Mouse (Mus musculus) CH12.LX (cell line): ENCODE data around the gene Helz2. TPM values are rescaled to one million over a fixed set of nuclear protein-coding genes. Genes with fewer than 3 reads are reported as not detected.

Source experiments
- DNase-seq: peaks from one replicate; pipeline ENCODE4 v3.0.0-alpha.2; 2013; ENCODE audit errors: extremely low read depth
- H3K27ac ChIP-seq: 2 replicates; pipeline ENCODE4 v1.5.1; 2012; ENCODE audit warnings: low read depth, mild to moderate bottlenecking, control low read depth, moderate library complexity; ENCODE audit not compliant: insufficient read depth
- H3K27me3 ChIP-seq: replicated peaks from 2 replicates; pipeline ENCODE3; 2012; ENCODE audit warnings: inconsistent platforms
- H3K36me3 ChIP-seq, 2 experiments: replicated peaks in 1 of 2; 2 replicates each; pipeline versions ENCODE3 to v1.6.1; 2012; ENCODE audit warnings: inconsistent platforms in 1 of 2, low read length in 1 of 2, mild to moderate bottlenecking in 1 of 2, mixed read lengths in 1 of 2, moderate library complexity in 1 of 2; ENCODE audit not compliant: control insufficient read depth in 1 of 2, insufficient read depth in 1 of 2
- H3K4me1 ChIP-seq, 2 experiments: 2 replicates each; pipeline ENCODE4 v1.6.1; 2012; ENCODE audit warnings: inconsistent platforms in 1 of 2, moderate library complexity in 1 of 2; ENCODE audit not compliant: insufficient read depth in 2 of 2, control insufficient read depth in 1 of 2
- H3K4me2 ChIP-seq: 2 replicates; pipeline ENCODE4 v1.6.1; 2012; ENCODE audit warnings: low read depth, mild to moderate bottlenecking, control low read depth; ENCODE audit not compliant: poor library complexity, insufficient read depth, severe bottlenecking
- H3K4me3 ChIP-seq, 3 experiments: fragments of 150-350 bp in 1 of 3; sonication (generic) in 1 of 3; replicated peaks in 1 of 3; 2 replicates each; pipeline versions ENCODE3 to v1.5.1; 2011 to 2012; ENCODE audit warnings: low read depth in 2 of 3, low read length in 2 of 3, mild to moderate bottlenecking in 2 of 3, moderate library complexity in 2 of 3, control low read depth in 1 of 3, improper control_type of control experiment in 1 of 3, inconsistent platforms in 1 of 3, mixed read lengths in 1 of 3; ENCODE audit not compliant: poor library complexity in 1 of 3
- H3K79me2 ChIP-seq: replicated peaks from 2 replicates; pipeline ENCODE4 v1.6.1; 2012; ENCODE audit warnings: mild to moderate bottlenecking, moderate library complexity; ENCODE audit not compliant: control insufficient read depth, poor library complexity, insufficient read depth, severe bottlenecking; ENCODE audit errors: extremely low read depth
- H3K9ac ChIP-seq: 2 replicates; pipeline ENCODE4 v1.6.1; 2012; ENCODE audit warnings: low read depth, mild to moderate bottlenecking, control low read depth, moderate library complexity; ENCODE audit not compliant: insufficient read depth
- H3K9me3 ChIP-seq: replicated peaks from 2 replicates; pipeline ENCODE3; 2012; ENCODE audit warnings: low read length, inconsistent platforms, mixed read lengths
- BHLHE40 ChIP-seq: IDR thresholded peaks from 2 replicates; pipeline ENCODE4 v1.6.1; 2011; ENCODE audit warnings: mild to moderate bottlenecking, low read depth, low read length, improper control_type of control experiment
- CTCF ChIP-seq, 2 experiments: IDR thresholded peaks in 1 of 2; conservative IDR thresholded peaks in 1 of 2; 2 replicates each; pipeline ENCODE4 v1.5.1; 2011 to 2012; ENCODE audit warnings: low read depth in 2 of 2, low read length in 2 of 2, improper control_type of control experiment in 1 of 2, inconsistent platforms in 1 of 2, mild to moderate bottlenecking in 1 of 2, moderate library complexity in 1 of 2
- E2F4 ChIP-seq: IDR thresholded peaks from 2 replicates; pipeline ENCODE4 v1.6.1; 2011; ENCODE audit warnings: low read depth, low read length, improper control_type of control experiment; ENCODE audit not compliant: insufficient replicate concordance
- GABPA ChIP-seq: IDR thresholded peaks from 2 replicates; pipeline ENCODE4 v1.6.1; 2012; ENCODE audit warnings: low read depth, low read length, improper control_type of control experiment, inconsistent platforms; ENCODE audit not compliant: insufficient replicate concordance
- IRF4 ChIP-seq: IDR thresholded peaks from 2 replicates; pipeline ENCODE4 v1.6.1; 2014; ENCODE audit warnings: low read depth, mild to moderate bottlenecking, inconsistent platforms, low read length, improper control_type of control experiment
- MAFK ChIP-seq: IDR thresholded peaks from 2 replicates; pipeline ENCODE4 v1.6.1; 2011; ENCODE audit warnings: low read length, improper control_type of control experiment; ENCODE audit not compliant: insufficient replicate concordance
- MYC ChIP-seq: IDR thresholded peaks from 2 replicates; pipeline ENCODE4 v1.6.1; 2011; ENCODE audit warnings: low read depth, mild to moderate bottlenecking, improper control_type of control experiment, low read length
- NELFE ChIP-seq: IDR thresholded peaks from 2 replicates; pipeline ENCODE4 v1.6.1; 2011; ENCODE audit warnings: low read depth, low read length, improper control_type of control experiment
- NRF1 ChIP-seq: IDR thresholded peaks from 2 replicates; pipeline ENCODE4 v1.6.1; 2014; ENCODE audit warnings: low read depth, mild to moderate bottlenecking, inconsistent platforms, low read length, improper control_type of control experiment, moderate library complexity
- PAX5 ChIP-seq: IDR thresholded peaks from 2 replicates; pipeline ENCODE4 v1.6.1; 2012; ENCODE audit warnings: low read length, inconsistent platforms, mixed read lengths
- POLR2AphosphoS2 ChIP-seq: IDR thresholded peaks from 2 replicates; pipeline ENCODE4 v1.6.1; 2011; ENCODE audit warnings: low read depth, low read length, improper control_type of control experiment
- SMC3 ChIP-seq: IDR thresholded peaks from 2 replicates; pipeline ENCODE4 v1.6.1; 2011; ENCODE audit warnings: low read depth, low read length, improper control_type of control experiment
- TBP ChIP-seq: conservative IDR thresholded peaks from 2 replicates; pipeline ENCODE4 v1.6.1; 2011; ENCODE audit warnings: low read depth, low read length, improper control_type of control experiment
- TCF12 ChIP-seq: IDR thresholded peaks from 2 replicates; pipeline ENCODE4 v1.6.1; 2014; ENCODE audit warnings: low read depth, mild to moderate bottlenecking, inconsistent platforms, low read length, improper control_type of control experiment
- USF1 ChIP-seq: IDR thresholded peaks from 2 replicates; pipeline ENCODE4 v1.6.1; 2014; ENCODE audit warnings: low read depth, mild to moderate bottlenecking, inconsistent platforms, low read length, improper control_type of control experiment
- USF2 ChIP-seq: conservative IDR thresholded peaks from 2 replicates; pipeline ENCODE4 v1.6.1; 2011; ENCODE audit warnings: low read depth, low read length, improper control_type of control experiment
- ZC3H11A ChIP-seq: IDR thresholded peaks from 2 replicates; pipeline ENCODE4 v1.6.1; 2012; ENCODE audit warnings: low read depth, mild to moderate bottlenecking, inconsistent platforms, low read length, improper control_type of control experiment
- ZMIZ1 ChIP-seq: IDR thresholded peaks from 2 replicates; pipeline ENCODE4 v1.6.1; 2012; ENCODE audit warnings: low read depth, mild to moderate bottlenecking, inconsistent platforms, low read length, improper control_type of control experiment
- ZNF384 ChIP-seq: IDR thresholded peaks from 2 replicates; pipeline ENCODE4 v1.6.1; 2012; ENCODE audit warnings: low read depth, low read length, improper control_type of control experiment, inconsistent platforms
- dilution Hi-C: fragments of 300-500 bp; cut with MboI; formaldehyde crosslinking; loops from 2 replicates; pipeline ENCODE4 v1.14.3; 2020; ENCODE audit warnings: low sequenced_read_pairs; ENCODE audit not compliant: extremely low pct_unique_long_range_greater_than_20kb, extremely low pct_ligation_motif_present
- in situ Hi-C: fragments of 300-500 bp; cut with MboI; formaldehyde crosslinking; loops from 3 replicates; pipeline ENCODE4 v1.14.3; 2019; ENCODE audit warnings: low sequenced_read_pairs, low pct_ligation_motif_present, low pct_unique_long_range_greater_than_20kb, mixed read lengths
- polyA plus RNA-seq: library from polyadenylated mRNA; unstranded; fragments of >175 nt; gene quantifications from 2 replicates; pipeline ENCODE4 v1.2.1, GENCODE M21; 2012; ENCODE audit warnings: low read depth; ENCODE audit not compliant: insufficient read length
- total RNA-seq, 2 experiments: library from RNA; depleted of rRNA; stranded (reverse); fragments of 300-350 nt in 1 of 2; fragments of >200 nt in 1 of 2; gene quantifications; 2 replicates each; pipeline ENCODE4 v1.2.3; 2012 to 2014

The Helz2 gene
- total and polyA plus RNA-seq, 3 experiments, result 5.6 to 18.3 (median 18.0) TPM

GRCm38 (mm10) chr2:181205678-181206077, 36.1 kb downstream of the Helz2 start:
- H3K4me1 ChIP-seq, result peaks cover 7% of the 10 kb centered on the region in 2 experiments; a peak in 3 of 4 replicates
- H3K27ac ChIP-seq, result no peak overlapping the region
- no peaks in the 10 kb centered on the region for H3K36me3 ChIP-seq
- H3K4me2 ChIP-seq, result no peak overlapping the region
- in situ Hi-C loops, result no loop called here
- TF ChIP-seq NELFE (no peak), SMC3 (no peak), ZNF384 (no peak), USF2 (no peak), TBP (no peak), ZC3H11A (no peak), MAFK (no peak), IRF4 (no peak), ZMIZ1 (no peak)
- H3K79me2 ChIP-seq, result no peaks in the 10 kb centered on the region
- DNase-seq, result no peak
- no peak overlapping the region for H3K4me3 ChIP-seq
- no peak overlapping the region for H3K9ac ChIP-seq
- H3K9me3 ChIP-seq, result no peaks in the 10 kb centered on the region
- H3K27me3 ChIP-seq, result no peaks in the 10 kb centered on the region
- dilution Hi-C loops, result no loop called here

- no peak overlapping the region for H3K27ac ChIP-seq
- dilution Hi-C loops, result no loop called here
- H3K4me2 ChIP-seq, result no peak overlapping the region
- DNase-seq, result no peak
- no peaks in the 10 kb centered on the region for H3K9me3 ChIP-seq
- no peak overlapping the region for H3K9ac ChIP-seq
- TF ChIP-seq E2F4, result no peak
- no peak for TF ChIP-seq CTCF (conservative IDR thresholded peaks at IDR 0.05 in 1 of 2, IDR thresholded peaks at IDR 0.05 in 1 of 2; ENCODE audit: low read depth in 2 of 2, low read length in 2 of 2)
- no peak for TF ChIP-seq SMC3
- TF ChIP-seq POLR2AphosphoS2, result no peak
- TF ChIP-seq PAX5, result no peak
- TF ChIP-seq USF1, result no peak
- TF ChIP-seq BHLHE40, result no peak
- no peak for TF ChIP-seq TCF12
- no peak for TF ChIP-seq ZC3H11A
- no peak for TF ChIP-seq GABPA
- no peak for TF ChIP-seq MYC
- no peak for TF ChIP-seq NRF1
- no peak for TF ChIP-seq ZNF384
- in situ Hi-C loops, result no loop called here
- no peaks in the 10 kb centered on the region for H3K79me2 ChIP-seq
- H3K27me3 ChIP-seq, result no peaks in the 10 kb centered on the region
- no peak overlapping the region for H3K4me3 ChIP-seq
- peaks cover 8 to 9% of the 10 kb centered on the region in 2 experiments; a peak in 3 of 4 replicates for H3K4me1 ChIP-seq
- no peaks in the 10 kb centered on the region for H3K36me3 ChIP-seq
Observed at GRCm38 (mm10) chr2:181202886-181203285, 38.9 kb downstream of the Helz2 start.
